Mouse (Mus musculus) kidney, postnatal 0 days (tissue): Measurements from ENCODE around the gene D630003M21Rik. TPM values are rescaled to one million over a fixed set of nuclear protein-coding genes. Genes with fewer than 3 reads are reported as not detected.

Experiments used
- ATAC-seq: fragments of 200-750 bp; cut with Nextera tagmentation; replicated peaks from 2 replicates; pipeline ENCODE4 v1.8.0; 2017; ENCODE audit warnings: low read depth, moderate number of reproducible peaks, moderate TSS enrichment, moderate library complexity; ENCODE audit not compliant: low FRiP score
- DNase-seq: peaks from one replicate; pipeline ENCODE4 v3.0.0-alpha.2; 2016; ENCODE audit warnings: low spot score
- H3K27ac ChIP-seq: fragments of 300-500 bp; sonication (generic); 2 replicates; pipeline ENCODE4 v1.5.1; 2014; ENCODE audit warnings: mild to moderate bottlenecking
- H3K27me3 ChIP-seq: fragments of 300-500 bp; sonication (generic); 2 replicates; pipeline ENCODE4 v1.6.1; 2014; ENCODE audit warnings: low read length, mixed read lengths; ENCODE audit not compliant: insufficient read depth
- H3K36me3 ChIP-seq: fragments of 300-500 bp; sonication (generic); 2 replicates; pipeline ENCODE4 v1.6.1; 2014; ENCODE audit warnings: low read length, mixed read lengths; ENCODE audit not compliant: insufficient read depth
- H3K4me1 ChIP-seq: fragments of 300-500 bp; sonication (generic); replicated peaks from 2 replicates; pipeline ENCODE4 v1.6.1; 2014; ENCODE audit warnings: antibody characterized with exemption, low read length, mixed read lengths; ENCODE audit not compliant: insufficient read depth
- H3K4me2 ChIP-seq: fragments of 300-500 bp; sonication (generic); 2 replicates; pipeline ENCODE4 v1.6.1; 2014; ENCODE audit warnings: mild to moderate bottlenecking, low read length, moderate library complexity, mixed read lengths
- H3K4me3 ChIP-seq: fragments of 300-500 bp; sonication (generic); replicated peaks from 2 replicates; pipeline ENCODE4 v1.5.1; 2014; ENCODE audit warnings: low read depth, low read length
- H3K9ac ChIP-seq: fragments of 300-500 bp; sonication (generic); 2 replicates; pipeline ENCODE4 v1.6.1; 2014; ENCODE audit warnings: low read depth, low read length
- H3K9me3 ChIP-seq: fragments of 300-500 bp; sonication (generic); replicated peaks from 2 replicates; pipeline ENCODE4 v1.6.1; 2016; ENCODE audit warnings: low read length, inconsistent platforms, mixed read lengths
- CTCF ChIP-seq: IDR thresholded peaks from 2 replicates; pipeline ENCODE4 v1.5.1; 2016; ENCODE audit warnings: antibody characterized with exemption, low read depth, mild to moderate bottlenecking, moderate library complexity
- WGBS: fragments of 180-500 bp; shearing (Covaris S2); extraction: QIAGEN DNeasy Blood & Tissue Kit; methylation state at CpG from one replicate; pipeline ENCODE4 v1.1.7; 2014; 5-methylcytosine and 5-hydroxymethylcytosine counted together
- polyA plus RNA-seq: library from polyadenylated mRNA; unstranded; fragments of >200 nt; fragmentation: Nextera tagmentation; extraction: Ambion mirVana; gene quantifications from 2 replicates; pipeline ENCODE4 v1.2.1, GENCODE M21; 2015

Gene D630003M21Rik
- polyA plus RNA-seq, 1 experiment from 2014 or later = 4.0 TPM

- no peak for DNase-seq
- WGBS = 80% methylated on average over 3 of the region's 3 CpGs
- Histone ChIP-seq H3K4me1 (peaks cover 15% of the 10 kb centered on the region; the same call in 1 of the 2 replicates), H3K27ac (peak overlapping the region; percentile 25; the same call in 1 of the 2 replicates), H3K4me3 (no peak overlapping the region), H3K36me3 (no peaks in the 10 kb centered on the region), H3K4me2 (no peak overlapping the region), H3K9ac (no peak overlapping the region), H3K9me3 (no peaks in the 10 kb centered on the region), H3K27me3 (no peaks in the 10 kb centered on the region)
- no peak for TF ChIP-seq CTCF
- no peak for ATAC-seq
These were observed 51.4 kb downstream of the D630003M21Rik start for GRCm38 (mm10) chr2:158177574-158177973.

DNA sequence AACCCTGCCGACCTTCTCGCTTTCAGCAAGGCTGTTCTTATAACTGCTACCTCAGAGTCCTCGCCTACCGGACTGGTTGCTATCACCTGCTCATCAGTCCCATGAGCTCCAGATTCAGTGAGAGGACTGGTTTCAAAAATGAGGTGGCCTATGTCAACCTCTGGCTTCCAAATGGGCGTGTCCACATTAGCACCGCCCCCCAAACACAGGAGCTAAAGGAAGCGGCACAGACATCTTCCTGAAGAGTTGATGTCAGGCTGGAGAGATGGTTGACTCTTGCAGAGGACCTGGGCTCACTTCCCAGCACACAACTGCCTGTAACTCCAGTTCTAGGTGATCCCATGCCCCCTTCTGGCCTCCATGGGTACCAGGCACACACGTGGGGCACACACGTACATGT, 52.3 kb downstream of the D630003M21Rik start:
- Histone ChIP-seq H3K4me2 (no peak overlapping the region), H3K9ac (no peak overlapping the region), H3K4me3 (no peak overlapping the region), H3K27ac (no peak overlapping the region), H3K9me3 (no peaks in the 10 kb centered on the region), H3K27me3 (no peaks in the 10 kb centered on the region), H3K36me3 (no peaks in the 10 kb centered on the region), H3K4me1 (peaks cover 15% of the 10 kb centered on the region; the same call in 1 of the 2 replicates)
- DNase-seq = no peak
- TF ChIP-seq CTCF = no peak; the same call in 1 of the 2 replicates
- ATAC-seq = no peak
- 93% methylated on average over 9 of the region's 9 CpGs for WGBS

GRCm38 (mm10) chr2:158175433-158175832, 53.6 kb downstream of the D630003M21Rik start:
- no peak overlapping the region for H3K9ac ChIP-seq
- no peak overlapping the region for H3K4me2 ChIP-seq
- H3K4me3 ChIP-seq = no peak overlapping the region
- no peaks in the 10 kb centered on the region for H3K27me3 ChIP-seq
- H3K36me3 ChIP-seq = no peaks in the 10 kb centered on the region
- H3K27ac ChIP-seq = no peak overlapping the region
- no peak for ATAC-seq
- H3K9me3 ChIP-seq = no peaks in the 10 kb centered on the region
- H3K4me1 ChIP-seq = peaks cover 15% of the 10 kb centered on the region; the same call in 1 of the 2 replicates
- no peak for TF ChIP-seq CTCF
- DNase-seq = peak; percentile 27
- 51% methylated on average over 3 of the region's 3 CpGs for WGBS

GRCm38 (mm10) chr2:158174958-158175357, 54.1 kb downstream of the D630003M21Rik start:
- ATAC-seq (no peak), DNase-seq (no peak)
- Histone ChIP-seq H3K36me3 (no peaks in the 10 kb centered on the region), H3K9me3 (no peaks in the 10 kb centered on the region), H3K4me2 (no peak overlapping the region), H3K4me3 (no peak overlapping the region), H3K27ac (no peak overlapping the region), H3K27me3 (no peaks in the 10 kb centered on the region), H3K9ac (no peak overlapping the region), H3K4me1 (peaks cover 14% of the 10 kb centered on the region; the same call in 1 of the 2 replicates)
- 81% methylated on average over 15 of the region's 15 CpGs for WGBS
- TF ChIP-seq CTCF = no peak

DNA sequence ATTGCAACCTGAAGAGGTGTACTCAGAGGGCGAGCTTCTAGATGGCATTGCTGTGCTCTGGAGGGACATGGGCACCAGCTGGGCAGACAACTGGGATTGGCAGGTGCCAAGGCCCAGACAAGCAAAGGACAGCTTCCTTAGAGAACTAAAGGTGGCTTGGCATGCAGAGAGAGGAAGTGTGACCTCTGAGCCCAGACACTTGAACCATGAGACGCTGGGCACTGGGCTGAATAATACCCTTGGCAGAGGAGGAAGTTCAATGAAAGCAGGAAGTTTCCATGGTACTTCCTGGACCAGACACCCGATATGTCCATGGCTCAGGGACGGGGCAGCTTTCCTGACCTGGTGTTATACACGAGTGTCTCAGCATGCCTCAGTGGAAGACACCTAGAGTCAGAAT, 54.6 kb downstream of the D630003M21Rik start:
- no peak for DNase-seq
- no peaks in the 10 kb centered on the region for H3K27me3 ChIP-seq
- peaks cover 9% of the 10 kb centered on the region; the same call in 1 of the 2 replicates for H3K4me1 ChIP-seq
- ATAC-seq = no peak
- no peak overlapping the region for H3K4me2 ChIP-seq
- H3K9ac ChIP-seq = no peak overlapping the region
- H3K4me3 ChIP-seq = no peak overlapping the region
- WGBS = 59% methylated on average over 5 of the region's 5 CpGs
- no peak overlapping the region for H3K27ac ChIP-seq
- no peaks in the 10 kb centered on the region for H3K36me3 ChIP-seq
- no peak for TF ChIP-seq CTCF
- no peaks in the 10 kb centered on the region for H3K9me3 ChIP-seq

DNA sequence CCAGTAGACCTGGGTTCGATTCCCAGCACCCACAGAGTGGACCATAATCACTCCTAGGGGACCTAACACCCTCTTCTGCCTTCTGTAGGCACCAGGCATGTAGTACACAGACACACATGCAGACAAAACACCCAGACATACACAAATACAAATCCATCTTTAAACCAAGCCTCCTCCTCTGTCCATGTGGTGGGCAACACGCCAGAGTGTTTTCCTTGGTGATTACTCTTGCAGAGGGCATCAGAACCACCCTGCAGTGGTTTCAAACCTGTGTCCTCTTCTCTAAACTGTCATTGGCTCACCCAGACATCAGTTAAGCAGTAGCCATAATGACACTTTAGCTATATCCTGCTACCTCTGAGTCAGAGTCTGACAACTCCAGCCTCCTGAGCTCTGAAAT, 58.6 kb downstream of the D630003M21Rik start:
- no peak overlapping the region for H3K4me2 ChIP-seq
- no peaks in the 10 kb centered on the region for H3K36me3 ChIP-seq
- no peak for DNase-seq
- no peak overlapping the region for H3K9ac ChIP-seq
- no peak overlapping the region for H3K4me3 ChIP-seq
- H3K27me3 ChIP-seq = no peaks in the 10 kb centered on the region
- H3K27ac ChIP-seq = no peak overlapping the region
- H3K9me3 ChIP-seq = no peaks in the 10 kb centered on the region
- TF ChIP-seq CTCF = no peak
- WGBS = 84% methylated on average over 2 of the region's 2 CpGs
- H3K4me1 ChIP-seq = peaks cover 15% of the 10 kb centered on the region
- no peak for ATAC-seq

GRCm38 (mm10) chr2:158169771-158170170, 59.3 kb downstream of the D630003M21Rik start:
- Histone ChIP-seq H3K9me3 (no peaks in the 10 kb centered on the region), H3K4me2 (no peak overlapping the region), H3K4me3 (no peak overlapping the region), H3K27ac (no peak overlapping the region), H3K9ac (no peak overlapping the region), H3K27me3 (no peaks in the 10 kb centered on the region), H3K4me1 (peaks cover 15% of the 10 kb centered on the region), H3K36me3 (no peaks in the 10 kb centered on the region)
- DNase-seq (no peak), ATAC-seq (no peak)
- WGBS = 85% methylated on average over 7 of the region's 7 CpGs
- TF ChIP-seq CTCF = no peak
